Mouse (Mus musculus) 416B (cell line): ENCODE measurements around the gene Diablo.
"Not testable (repeated sequence)": the region's sequence is repeated elsewhere in the genome, so short reads cannot be mapped to it uniquely, and the experiment has no call there.

Experiments used
- DNase-seq: peaks from one replicate; pipeline ENCODE4 v3.0.0; 2011; ENCODE audit warnings: low read depth

Gene Diablo

DNA sequence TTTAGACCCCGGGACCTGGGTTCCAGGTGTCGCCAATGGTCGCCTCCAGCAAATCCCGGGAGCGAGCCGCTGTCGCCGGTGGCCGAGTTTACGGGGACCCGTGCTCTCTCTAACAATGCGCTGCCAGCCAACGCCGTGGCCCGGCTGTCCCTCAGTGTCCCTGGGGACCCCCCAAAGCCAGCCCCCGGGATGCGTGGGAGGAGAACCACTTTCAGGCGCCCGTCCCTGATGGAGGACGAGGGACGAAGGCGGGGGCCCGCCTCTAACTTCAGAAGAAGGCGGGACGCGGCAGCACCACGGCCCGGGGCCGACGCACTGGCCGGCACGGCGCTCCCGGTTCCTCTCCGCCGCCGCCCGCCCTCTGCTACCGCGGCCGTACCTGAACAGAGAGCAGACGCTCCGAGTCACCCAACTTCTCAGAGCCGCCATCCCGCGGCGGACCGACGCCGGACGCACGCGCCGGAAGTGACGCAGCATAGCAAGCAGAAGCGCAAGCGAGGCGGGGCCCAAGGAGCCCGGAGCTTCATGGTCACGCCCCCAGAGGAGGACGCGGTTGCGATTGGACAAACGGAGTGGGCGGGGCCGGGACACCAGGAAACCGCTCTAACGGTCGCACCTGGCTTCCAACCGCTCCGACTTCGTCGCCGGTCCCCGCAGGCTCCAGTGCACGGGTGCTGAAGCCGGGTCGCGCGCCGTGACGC lies at the start of gene Diablo:
Gene Diablo, minus strand, starts transcription at position 485 of the 701 bp plus-strand sequence.
- DNase-seq = peak; percentile 98

DNA sequence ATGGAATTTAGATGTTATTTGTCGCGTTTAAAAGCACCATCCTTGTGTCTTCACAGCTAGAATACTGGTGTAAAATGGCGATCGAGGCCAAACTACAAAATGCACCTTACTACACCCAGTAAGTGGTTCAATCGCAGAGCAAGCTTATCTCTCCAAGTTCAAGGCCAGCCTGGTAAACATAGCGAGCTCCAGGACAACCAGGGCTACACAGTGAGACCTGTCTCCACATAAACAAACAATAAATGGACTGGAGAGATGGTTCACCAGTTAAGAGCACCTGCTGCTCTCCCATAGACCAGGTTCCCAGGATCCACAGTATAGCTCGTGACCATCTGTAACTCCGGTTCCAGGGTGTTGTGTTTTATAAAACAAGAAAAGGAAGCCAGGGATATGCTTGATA lies 49.4 kb upstream of the Diablo start:
- DNase-seq = no peak

DNA sequence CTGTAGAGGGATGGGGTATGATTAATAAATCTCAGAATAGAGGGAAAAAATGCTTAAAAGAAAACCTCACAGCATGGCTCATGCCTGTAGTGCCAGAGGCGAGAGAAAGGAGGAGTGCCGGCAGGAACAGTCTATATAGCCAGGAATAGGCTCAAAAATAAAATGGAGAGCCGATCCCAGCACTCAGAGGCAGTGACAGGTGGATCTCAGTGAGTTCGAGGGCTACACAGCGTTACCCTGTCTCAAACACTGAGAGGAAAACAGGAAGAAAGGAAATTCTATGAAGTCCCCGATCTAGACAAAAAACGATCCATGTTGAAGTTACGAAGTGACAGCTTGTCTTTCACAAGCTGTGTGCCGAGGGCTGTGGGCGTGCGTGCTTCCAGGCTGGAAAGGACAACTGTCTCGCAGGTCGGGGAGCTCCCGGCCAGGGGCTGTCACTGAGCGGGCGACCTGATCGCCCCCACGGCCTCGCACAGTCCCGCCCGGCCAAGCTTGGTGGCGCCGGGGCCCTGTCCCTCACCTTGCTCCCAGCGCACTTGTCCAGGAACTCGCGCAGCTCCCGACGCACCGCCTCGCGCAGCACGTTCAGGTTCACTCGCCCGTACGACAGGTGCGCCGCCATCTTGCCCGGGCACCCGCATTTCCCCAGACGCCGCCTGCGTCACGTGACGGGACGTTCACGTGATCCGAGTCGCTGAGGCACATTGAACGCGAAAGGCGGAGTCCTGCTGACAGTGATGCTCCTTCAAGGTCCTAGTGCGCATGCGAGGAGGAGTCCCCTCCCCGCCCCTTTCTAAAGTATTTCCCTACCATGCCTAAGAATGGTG lies 48.6 kb upstream of the Diablo start, which contains the start of gene Vps33a:
Gene Vps33a, minus strand, starts transcription at position 682 of the 830 bp plus-strand sequence.
- DNase-seq = peak; percentile 99

DNA sequence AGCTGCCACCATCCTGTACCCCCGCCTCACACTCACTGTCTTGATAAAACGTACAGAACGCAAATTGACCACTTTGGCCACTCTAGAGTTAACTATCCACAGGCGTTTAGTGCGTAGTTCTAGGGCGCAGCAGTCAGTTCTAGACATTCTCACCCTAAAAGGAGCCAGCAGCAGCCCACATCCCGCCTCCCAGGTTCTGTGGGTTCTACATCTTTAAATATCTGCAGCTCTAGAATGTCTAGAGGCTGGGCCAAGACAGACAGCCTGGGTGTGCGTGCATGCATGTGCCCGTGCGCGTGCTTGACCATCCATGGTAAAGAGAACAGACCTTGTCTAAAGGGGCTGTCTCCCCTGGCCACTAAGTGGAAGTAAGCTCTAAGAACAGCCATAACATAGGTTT lies 37.2 kb upstream of the Diablo start:
- no peak for DNase-seq

DNA sequence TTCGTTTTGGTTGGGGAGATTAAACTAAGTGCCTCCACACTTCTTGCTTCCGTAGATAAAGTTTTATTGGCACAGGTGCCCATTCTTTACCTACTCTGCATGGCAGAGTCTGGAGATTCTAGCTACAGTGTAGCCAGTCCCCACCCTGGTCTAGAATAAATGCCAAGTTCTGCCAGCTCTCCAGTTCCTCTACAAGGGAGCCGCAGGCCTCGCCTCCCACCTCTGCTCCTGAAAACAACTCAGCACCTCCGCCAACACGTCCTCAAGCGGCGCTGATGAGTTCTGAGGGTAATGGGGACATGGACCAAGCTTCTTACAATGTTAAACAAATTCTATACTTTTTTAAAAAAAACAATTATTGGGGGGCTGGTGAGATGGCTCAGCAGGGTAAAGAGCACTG lies 35.6 kb upstream of the Diablo start:
- no peak for DNase-seq

DNA sequence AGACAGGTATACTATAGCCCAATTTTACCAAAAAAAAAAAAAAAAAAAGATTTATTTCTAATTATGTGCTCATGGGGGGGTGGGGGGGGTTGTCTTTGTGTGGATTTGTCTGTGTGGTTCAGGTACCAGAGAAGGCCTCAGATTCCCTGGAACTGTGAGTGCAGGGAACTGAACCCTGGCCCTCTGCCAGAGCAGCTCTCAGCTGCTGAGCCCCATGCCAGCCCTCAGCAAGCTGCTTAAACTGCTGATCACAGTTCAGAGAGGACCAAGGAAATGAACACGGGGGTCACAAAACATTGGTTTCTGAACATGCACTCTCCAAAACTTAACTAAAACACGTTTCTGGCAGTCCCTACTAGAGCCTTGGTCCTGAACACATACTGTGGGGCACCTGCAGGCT lies 32.5 kb upstream of the Diablo start:
- no peak for DNase-seq

DNA sequence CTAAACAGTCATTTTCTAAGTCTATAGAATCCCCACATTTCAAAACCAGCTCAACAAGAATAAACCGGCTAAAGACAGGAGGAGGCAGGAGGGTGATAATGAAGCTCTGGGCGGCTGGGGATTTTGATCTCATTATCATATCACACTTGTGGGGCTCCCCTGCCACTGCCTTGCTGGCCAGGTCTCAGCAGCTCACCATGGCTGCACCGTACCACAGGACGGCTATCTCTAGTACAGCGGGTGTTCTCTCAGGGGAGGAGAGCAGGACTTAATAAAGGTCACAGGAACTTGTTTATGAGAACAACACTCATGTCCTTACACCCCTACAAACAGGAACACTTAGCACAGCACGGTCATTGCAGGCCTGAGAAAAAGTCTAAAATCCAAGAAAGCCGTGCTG lies 31.7 kb upstream of the Diablo start:
- no peak for DNase-seq

DNA sequence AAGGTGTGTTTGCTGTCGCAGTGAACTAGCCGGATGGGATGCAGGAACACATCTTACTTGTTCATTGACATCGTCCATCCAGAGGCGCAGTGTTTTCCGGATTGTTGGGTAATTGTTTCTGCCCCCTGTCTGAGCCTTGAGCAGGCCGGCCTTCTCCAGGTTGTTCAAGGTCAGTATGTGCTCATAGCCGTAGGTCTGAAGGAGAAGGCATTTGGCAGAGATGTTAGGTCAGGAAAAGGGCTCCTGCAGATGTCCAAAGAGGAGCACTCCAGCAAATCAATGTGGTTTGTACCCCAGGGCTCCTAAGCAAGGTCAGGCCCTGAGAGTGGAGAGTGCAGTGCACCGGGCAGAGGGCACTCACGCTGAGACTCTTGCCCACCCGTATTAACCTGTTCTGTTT lies 9.8 kb upstream of the Diablo start:
- no peak for DNase-seq

DNA sequence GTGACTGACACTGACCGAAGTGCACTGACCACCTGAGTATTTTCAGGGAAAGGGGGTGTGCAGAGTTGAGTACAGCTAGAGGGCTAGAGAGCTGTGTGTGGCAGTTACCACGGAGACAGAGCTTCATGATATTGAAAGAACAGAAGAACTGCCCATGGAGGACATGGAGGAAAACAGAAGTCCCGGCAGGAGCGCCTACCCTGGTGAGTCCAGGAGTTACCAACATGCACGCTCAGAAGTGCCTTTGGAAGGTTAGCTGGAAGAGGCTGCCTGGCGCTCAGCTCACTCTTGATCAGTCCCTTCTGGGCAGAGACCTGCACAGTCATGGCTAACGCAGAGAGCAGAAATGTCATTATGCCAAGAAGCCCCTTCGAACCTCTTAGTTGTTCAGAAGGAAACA lies 6.1 kb upstream of the Diablo start:
- DNase-seq = no peak

DNA sequence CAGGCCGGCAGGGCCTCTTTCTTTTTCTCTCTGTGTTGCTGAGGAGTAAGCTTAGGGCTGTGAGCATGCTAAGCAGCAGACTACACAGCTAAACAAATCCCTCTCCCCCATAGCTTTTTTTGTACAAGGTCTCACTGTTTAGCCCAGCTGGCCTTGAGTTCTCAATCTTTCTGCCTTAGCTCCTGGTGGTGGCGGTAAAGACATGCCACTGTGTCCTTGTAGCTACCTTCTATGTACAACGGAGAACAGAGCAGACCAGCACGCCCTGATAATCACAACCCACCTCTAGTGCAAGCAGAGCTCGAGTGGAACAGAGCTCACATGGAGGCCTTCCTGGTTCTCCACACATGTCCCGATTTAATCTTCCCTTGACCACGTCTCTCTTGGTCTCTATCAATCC lies 4.7 kb upstream of the Diablo start:
- DNase-seq = no peak

DNA sequence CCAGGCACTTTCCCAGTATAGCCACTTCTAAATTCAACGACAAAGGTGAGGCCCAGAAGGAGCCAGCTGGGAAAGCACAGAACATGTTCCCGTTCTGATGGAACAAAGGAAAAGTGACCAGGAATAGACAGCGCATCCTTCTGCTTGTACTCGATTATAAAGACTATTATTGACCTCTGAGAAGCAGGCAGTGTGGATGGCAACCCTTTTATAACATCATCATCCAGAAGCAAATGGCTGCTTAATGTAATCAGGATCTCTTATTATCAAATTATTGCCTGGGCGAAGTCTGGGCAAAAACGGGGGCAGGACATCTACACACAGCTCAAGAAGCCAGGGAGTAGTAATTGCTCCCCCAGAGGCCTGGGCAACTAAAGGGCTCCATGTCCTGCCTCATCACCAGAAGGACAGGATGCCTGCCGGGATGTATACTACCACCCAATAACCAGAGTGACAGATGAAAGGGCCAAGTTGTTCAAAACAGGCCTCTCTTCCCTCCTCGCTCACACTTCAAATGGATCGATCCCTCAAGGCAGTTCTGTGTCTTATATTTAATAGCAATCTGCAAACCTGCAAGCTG lies 2.0 kb upstream of the Diablo start:
- DNase-seq = no peak

DNA sequence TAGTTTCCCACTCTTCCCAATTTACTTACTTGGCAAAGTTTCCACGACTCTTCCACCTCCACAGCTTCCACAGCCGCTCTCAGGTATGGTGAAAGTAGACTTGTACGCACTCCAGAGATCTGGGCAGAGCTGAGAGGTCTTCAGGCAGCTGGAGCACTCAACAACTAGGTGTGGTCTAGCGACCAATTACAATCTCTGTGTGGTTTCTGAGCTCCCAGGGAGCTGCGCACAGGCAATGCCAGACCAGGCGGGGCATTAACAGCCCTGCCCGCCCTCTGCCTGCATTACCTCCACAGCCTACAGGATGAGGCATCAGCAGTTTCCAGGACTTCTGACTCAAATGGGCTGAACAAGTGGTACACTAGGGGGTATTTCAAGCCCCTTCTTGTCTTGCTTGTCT lies 1.3 kb upstream of the Diablo start, which contains the start of gene Gm49027:
Gene Gm49027, minus strand, starts transcription at position 208 of the 400 bp plus-strand sequence.
- DNase-seq = no peak

DNA sequence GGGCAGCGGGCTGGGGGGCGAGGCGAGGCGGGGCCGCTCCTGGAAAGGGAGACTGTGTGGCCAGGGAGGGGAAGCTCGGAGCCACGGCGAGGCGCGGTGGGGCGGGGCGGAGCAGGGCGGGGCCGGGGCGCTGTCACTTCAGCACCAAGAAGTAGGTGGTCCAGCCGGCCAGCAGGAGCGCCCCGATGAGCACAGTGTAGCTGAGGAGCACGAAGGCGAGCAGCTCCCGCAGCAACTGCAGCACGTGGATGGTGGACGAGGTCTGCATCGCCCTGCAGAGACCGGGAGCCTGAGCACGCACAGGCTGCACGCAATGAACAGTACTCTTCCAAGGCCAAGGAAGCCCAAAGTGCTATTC lies 396 bp upstream of the Diablo start:
- DNase-seq = no peak

DNA sequence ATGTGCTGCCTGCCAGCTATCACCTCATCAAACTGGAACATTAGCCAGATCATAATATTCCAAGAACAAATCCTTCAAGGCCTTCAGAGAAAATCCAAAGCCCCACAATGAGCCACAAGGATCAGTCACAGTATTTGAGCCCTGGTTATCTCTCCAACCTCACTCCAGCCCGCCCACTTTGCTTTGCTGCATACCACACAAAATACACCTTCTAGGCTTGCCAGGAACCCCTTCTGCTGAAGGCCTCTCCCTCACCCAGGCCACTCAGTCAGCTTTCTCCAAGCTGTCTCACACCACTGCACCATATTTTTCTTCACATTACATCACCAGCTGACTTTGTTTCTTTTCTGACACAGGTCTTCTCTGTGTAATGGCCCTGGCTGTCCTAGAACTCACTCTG lies 1.8 kb downstream of the Diablo start:
- DNase-seq = no peak

DNA sequence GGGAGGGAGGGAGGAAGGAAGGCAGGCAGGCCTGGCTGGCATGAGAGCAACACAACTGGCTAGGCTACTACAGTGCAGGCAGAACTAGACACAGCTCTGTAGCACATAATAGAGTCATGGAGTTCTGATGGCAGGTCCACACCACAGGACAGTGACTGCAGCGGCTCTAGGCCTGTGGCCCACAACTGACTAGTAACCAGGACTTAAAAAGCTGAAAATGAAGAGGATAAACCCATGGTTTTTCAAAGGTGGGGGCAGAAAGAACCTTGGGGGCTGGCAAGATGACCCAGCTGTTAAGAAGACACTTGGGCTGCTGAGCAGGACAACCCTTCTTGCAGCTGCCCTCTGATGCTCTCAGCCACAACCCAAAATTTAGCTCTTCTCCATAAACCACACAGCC lies 2.4 kb downstream of the Diablo start:
- DNase-seq = no peak

DNA sequence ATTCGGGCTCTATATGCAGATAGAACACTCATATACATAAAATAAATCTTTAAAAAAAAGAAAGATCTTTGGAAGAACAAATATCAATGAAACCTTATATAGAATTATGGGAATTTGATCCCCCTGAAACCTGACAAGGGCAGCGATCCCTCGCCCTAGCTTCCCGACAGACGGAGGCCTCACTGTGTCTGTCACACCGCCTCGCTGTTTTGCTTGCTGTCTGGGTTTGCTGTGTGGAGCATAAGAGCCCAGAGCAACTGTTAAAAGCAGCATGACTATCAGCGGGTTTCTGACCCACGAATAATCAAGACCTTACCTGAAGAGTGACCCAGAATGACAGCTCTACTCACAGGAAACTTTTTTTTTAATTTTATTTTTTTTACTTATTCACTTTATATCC lies 3.3 kb downstream of the Diablo start:
- no peak for DNase-seq

DNA sequence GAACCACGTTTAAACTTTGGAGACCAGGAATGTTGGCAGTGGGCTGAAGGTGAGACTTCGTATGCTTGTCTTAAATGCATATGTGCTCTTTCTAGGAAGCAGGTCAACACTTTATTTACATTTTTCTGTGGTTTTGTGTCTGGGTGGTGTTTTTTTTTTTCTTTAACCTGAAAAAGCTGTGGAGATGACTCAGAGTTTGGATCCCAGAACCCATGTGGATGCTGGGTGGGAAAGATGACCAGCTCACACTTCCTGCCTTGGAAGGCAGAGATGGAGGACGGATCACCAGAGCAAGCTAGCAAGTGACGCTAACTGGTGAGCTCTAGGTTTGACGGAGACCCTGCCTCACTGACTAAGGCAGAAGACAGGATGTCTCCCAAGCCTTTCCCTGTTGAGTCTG lies 9.1 kb downstream of the Diablo start:
- DNase-seq = no peak

DNA sequence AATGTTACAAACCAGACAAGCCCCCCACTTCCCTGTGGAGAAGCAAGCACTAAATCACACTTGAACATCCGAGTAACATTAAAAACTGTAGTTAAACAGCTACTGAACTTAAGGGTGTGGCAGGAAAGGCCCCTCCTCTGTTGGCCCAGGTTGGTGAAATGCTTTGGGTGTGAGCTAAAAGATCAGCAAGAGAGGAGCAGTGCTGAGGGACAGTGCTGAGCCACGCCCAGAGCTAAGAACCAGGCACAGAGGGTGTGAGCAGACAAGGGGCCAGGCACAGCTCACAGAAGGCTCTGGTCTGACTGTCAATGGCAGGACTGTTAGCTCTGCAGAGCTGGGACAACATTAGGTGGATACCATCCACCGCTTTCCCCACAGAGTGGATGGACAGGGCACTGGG lies 11.9 kb downstream of the Diablo start:
- DNase-seq = no peak

DNA sequence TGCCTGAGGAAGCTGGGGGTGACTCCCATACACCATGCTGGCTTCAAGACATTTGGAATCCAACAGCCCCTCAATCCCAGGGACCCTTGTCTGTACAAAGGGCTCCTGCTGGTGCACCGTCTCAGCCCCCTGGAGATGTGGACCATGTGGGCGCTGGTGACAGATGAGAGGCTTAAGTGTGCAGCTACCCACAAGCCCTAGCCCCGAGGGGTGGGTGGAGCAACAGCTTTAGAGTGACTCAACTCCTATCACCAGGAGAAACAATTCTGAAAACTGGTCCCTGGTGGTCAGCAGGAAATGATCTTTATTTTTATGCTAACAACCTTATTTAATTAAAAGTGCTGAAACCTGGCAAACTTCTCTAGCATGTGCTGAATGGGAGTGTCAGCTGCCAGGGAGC lies 12.6 kb downstream of the Diablo start:
- DNase-seq = not testable (repeated sequence)

DNA sequence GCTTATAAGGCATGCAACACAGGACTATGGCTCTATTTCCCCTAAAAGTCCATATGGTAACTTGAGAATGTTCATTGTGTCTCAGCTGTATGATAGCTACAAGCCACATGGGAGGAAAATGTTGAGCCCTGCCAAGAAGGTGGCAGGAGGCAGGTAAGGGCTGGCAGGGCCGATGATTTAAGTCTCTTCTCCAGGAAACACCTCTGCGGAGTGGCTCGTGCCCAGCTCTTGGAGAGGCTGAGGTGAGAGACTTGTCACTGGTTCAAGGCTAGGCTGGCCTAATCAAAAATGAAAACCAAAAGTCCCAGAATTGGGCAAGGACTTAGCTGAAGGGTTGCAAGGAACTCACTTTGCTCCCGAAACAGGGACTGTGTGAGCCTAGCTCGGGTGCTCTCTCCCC lies 13.8 kb downstream of the Diablo start, which contains the start of gene B3gnt4:
Gene B3gnt4, plus strand, starts transcription at position 301 of the 400 bp plus-strand sequence.
- no peak for DNase-seq

DNA sequence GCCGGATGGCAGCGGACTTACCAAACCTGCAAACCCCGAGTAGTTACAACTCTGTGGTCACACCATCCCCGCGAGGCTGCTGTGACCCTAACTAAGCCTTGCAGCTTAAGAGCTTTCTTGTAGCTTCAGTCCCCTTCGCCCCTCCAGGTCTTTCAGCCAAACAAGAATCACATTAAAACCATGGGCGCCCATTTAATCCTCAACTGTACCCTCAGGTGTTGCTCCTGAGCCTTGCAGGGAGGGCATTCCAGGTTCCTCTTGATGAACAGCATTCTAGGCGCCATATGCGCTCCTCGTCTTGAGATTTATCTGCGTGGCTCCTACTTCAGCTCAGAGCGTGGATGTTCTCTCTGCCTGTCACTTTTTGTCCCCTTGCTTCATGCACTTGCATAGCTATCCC lies 15.1 kb downstream of the Diablo start:
- DNase-seq = no peak

DNA sequence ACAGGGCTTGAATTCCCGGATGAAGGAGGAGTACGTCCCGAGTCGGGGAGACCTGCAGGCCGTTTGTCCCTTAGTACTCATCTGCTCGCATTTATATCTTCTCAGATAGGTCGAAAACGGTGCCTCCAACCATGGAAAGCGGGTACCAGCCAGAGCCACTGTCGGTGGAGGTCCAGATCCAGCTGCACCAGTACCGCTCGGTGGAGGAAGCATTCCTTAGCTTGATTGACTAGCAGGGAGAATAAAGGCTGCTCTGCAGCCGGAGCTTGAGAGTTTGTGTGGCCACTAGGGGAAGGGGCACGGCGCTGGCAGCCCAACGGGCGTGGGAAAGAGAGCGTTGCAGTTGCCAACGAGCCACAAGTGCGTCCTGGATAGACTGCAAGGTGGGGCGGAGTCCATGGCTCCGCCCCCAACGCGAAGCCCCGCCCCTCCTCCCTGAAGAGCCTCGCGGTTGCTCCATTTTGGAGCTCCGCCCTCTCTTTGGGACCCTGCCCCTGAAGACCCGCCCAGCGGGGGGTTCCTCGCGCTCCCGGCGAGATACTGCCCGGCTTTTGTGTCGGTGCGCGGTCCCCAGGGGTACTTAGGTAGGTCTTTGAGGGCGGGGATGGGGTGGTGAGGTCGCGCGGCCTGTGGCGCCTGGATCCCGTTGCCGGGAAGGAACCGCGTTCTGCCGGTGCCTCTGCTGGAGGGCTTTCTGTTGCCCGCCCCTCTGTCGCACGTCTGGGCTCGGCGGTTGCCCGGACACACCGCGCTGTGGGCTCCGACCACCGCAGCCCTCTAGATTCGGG lies 15.8 kb downstream of the Diablo start:
- no peak for DNase-seq
